Mouse (Mus musculus) heart, embryonic 14.5 days (tissue): Measurements from ENCODE around the gene Cct7. TPM values are rescaled to one million over a fixed set of nuclear protein-coding genes. Genes with fewer than 3 reads are reported as not detected.

Source experiments
- ATAC-seq: fragments of 200-750 bp; cut with Nextera tagmentation; 2 replicates; pipeline ENCODE4 v1.8.0; 2017; ENCODE audit warnings: low read depth, moderate TSS enrichment; ENCODE audit not compliant: insufficient number of reproducible peaks, insufficient read depth, low FRiP score
- H3K27ac ChIP-seq, 2 experiments: fragments of 200-500 bp in 1 of 2; fragments of 300-500 bp in 1 of 2; sonication (generic) in 1 of 2; replicated peaks in 1 of 2; 2 replicates each; pipeline ENCODE4 v1.5.1; 2012 to 2014; ENCODE audit warnings: low read depth in 2 of 2, low read length in 2 of 2, control low read depth in 1 of 2, mild to moderate bottlenecking in 1 of 2, mixed read lengths in 1 of 2; ENCODE audit not compliant: control insufficient read depth in 1 of 2, insufficient read depth in 1 of 2
- H3K27me3 ChIP-seq: fragments of 300-500 bp; sonication (generic); 2 replicates; pipeline ENCODE4 v1.6.1; 2014; ENCODE audit warnings: mild to moderate bottlenecking, low read length, control low read depth; ENCODE audit not compliant: control insufficient read depth, insufficient read depth
- H3K36me3 ChIP-seq: fragments of 300-500 bp; sonication (generic); 2 replicates; pipeline ENCODE4 v1.6.1; 2014; ENCODE audit warnings: mild to moderate bottlenecking, control low read depth, low read length, mixed read lengths; ENCODE audit not compliant: control insufficient read depth, insufficient read depth
- H3K4me1 ChIP-seq, 2 experiments: fragments of 200-500 bp in 1 of 2; fragments of 300-500 bp in 1 of 2; sonication (generic) in 1 of 2; 2 replicates each; pipeline ENCODE4 v1.6.1; 2012 to 2014; ENCODE audit warnings: low read length in 2 of 2, control low read depth in 1 of 2, mixed read lengths in 1 of 2; ENCODE audit not compliant: control insufficient read depth in 2 of 2, insufficient read depth in 2 of 2
- H3K4me2 ChIP-seq: fragments of 300-500 bp; sonication (generic); 2 replicates; pipeline ENCODE4 v1.6.1; 2014; ENCODE audit warnings: mild to moderate bottlenecking, low read length
- H3K4me3 ChIP-seq, 2 experiments: fragments of 200-500 bp in 1 of 2; fragments of 300-500 bp in 1 of 2; sonication (generic) in 1 of 2; 2 replicates each; pipeline ENCODE4 v1.5.1; 2012 to 2014; ENCODE audit warnings: low read length in 2 of 2, mild to moderate bottlenecking in 2 of 2, control low read depth in 1 of 2, low read depth in 1 of 2, moderate library complexity in 1 of 2; ENCODE audit not compliant: control insufficient read depth in 1 of 2, insufficient read depth in 1 of 2
- H3K9ac ChIP-seq: fragments of 300-500 bp; sonication (generic); 2 replicates; pipeline ENCODE4 v1.6.1; 2014; ENCODE audit warnings: mild to moderate bottlenecking, low read length
- H3K9me3 ChIP-seq: fragments of 300-500 bp; sonication (generic); 2 replicates; pipeline ENCODE4 v1.6.1; 2016; ENCODE audit warnings: low read length, control low read depth; ENCODE audit not compliant: control insufficient read depth
- WGBS: fragments of 180-500 bp; shearing (Covaris S2); extraction: QIAGEN DNeasy Blood & Tissue Kit; methylation state at CpG from one replicate; pipeline ENCODE4 v1.1.7; 2014; 5-methylcytosine and 5-hydroxymethylcytosine counted together
- polyA plus RNA-seq: library from polyadenylated mRNA; unstranded; fragments of >200 nt; fragmentation: Nextera tagmentation; extraction: Ambion mirVana; gene quantifications from 2 replicates; pipeline ENCODE4 v1.2.1, GENCODE M21; 2014

Cct7 gene
- polyA plus RNA-seq = 355 and 372 TPM in 2 replicates

GRCm38 (mm10) chr6:85450697-85451663, at the start of gene Cct7:
TSS of gene Cct7 (plus strand) at chr6:85451514.
- Histone ChIP-seq H3K36me3 (peaks cover 18% of the 10 kb centered on the region), H3K27me3 (no peaks in the 10 kb centered on the region), H3K9ac (peak within 1 kb of the TSS; percentile 91), H3K9me3 (no peaks in the 10 kb centered on the region), H3K27ac (peak within 1 kb of the TSS; percentile 91 to 94), H3K4me2 (peak within 1 kb of the TSS; percentile 72), H3K4me3 (peak within 1 kb of the TSS; percentile 80 to 91), H3K4me1 (peaks cover under 1 to 27% of the 10 kb centered on the region in 2 experiments)
- ATAC-seq = peak; percentile 93
- 1% methylated on average over 88 of the region's 96 CpGs for WGBS

- Histone ChIP-seq H3K9ac (no peak overlapping the region), H3K36me3 (no peaks in the 10 kb centered on the region), H3K27ac (no peak overlapping the region), H3K4me3 (no peak overlapping the region), H3K9me3 (no peaks in the 10 kb centered on the region), H3K4me1 (no peaks in the 10 kb centered on the region), H3K4me2 (no peak overlapping the region), H3K27me3 (peaks cover 7% of the 10 kb centered on the region)
- WGBS = 54% methylated on average over 2 of the region's 2 CpGs
- no peak for ATAC-seq
These were observed 48.7 kb upstream of the Cct7 start for GRCm38 (mm10) chr6:85402613-85403012.

GRCm38 (mm10) chr6:85403039-85403438, 48.3 kb upstream of the Cct7 start:
- 77% methylated on average over 10 of the region's 10 CpGs for WGBS
- no peak for ATAC-seq

GRCm38 (mm10) chr6:85409003-85409402, 42.3 kb upstream of the Cct7 start:
- H3K36me3 ChIP-seq = no peaks in the 10 kb centered on the region
- H3K4me2 ChIP-seq = peak overlapping the region; percentile 51
- peaks cover 2 to 3% of the 10 kb centered on the region in 2 experiments; a peak in 2 of 4 replicates for H3K4me1 ChIP-seq
- peak overlapping the region in 1 of 2 experiments; percentile 26; a peak in 2 of 4 replicates for H3K4me3 ChIP-seq
- peak overlapping the region; percentile 12 for H3K9ac ChIP-seq
- WGBS = 1% methylated on average over 31 of the region's 31 CpGs
- peaks cover 37% of the 10 kb centered on the region for H3K27me3 ChIP-seq
- ATAC-seq = no peak
- H3K27ac ChIP-seq = no peak overlapping the region
- H3K9me3 ChIP-seq = no peaks in the 10 kb centered on the region

More at GRCm38 (mm10) chr6:85403039-85403438, 48.3 kb upstream of the Cct7 start:
- Histone ChIP-seq H3K9me3 (no peaks in the 10 kb centered on the region), H3K4me1 (no peaks in the 10 kb centered on the region), H3K27ac (no peak overlapping the region), H3K4me3 (no peak overlapping the region), H3K27me3 (peaks cover 11% of the 10 kb centered on the region), H3K9ac (no peak overlapping the region), H3K4me2 (no peak overlapping the region), H3K36me3 (no peaks in the 10 kb centered on the region)

GRCm38 (mm10) chr6:85410771-85411273, 40.5 kb upstream of the Cct7 start:
- H3K27me3 ChIP-seq = peaks cover 37% of the 10 kb centered on the region
- peak overlapping the region; percentile 30; the same call in 1 of the 2 replicates for H3K4me2 ChIP-seq
- no peak overlapping the region for H3K27ac ChIP-seq
- WGBS = 10% methylated on average over 13 of the region's 13 CpGs
- no peak; the same call in 1 of the 2 replicates for ATAC-seq
- H3K4me3 ChIP-seq = no peak overlapping the region
- peaks cover 2 to 3% of the 10 kb centered on the region in 2 experiments; a peak in 2 of 4 replicates for H3K4me1 ChIP-seq
- H3K9ac ChIP-seq = no peak overlapping the region
- H3K9me3 ChIP-seq = no peaks in the 10 kb centered on the region
- H3K36me3 ChIP-seq = no peaks in the 10 kb centered on the region

GRCm38 (mm10) chr6:85415829-85416228, 35.5 kb upstream of the Cct7 start:
- no peak overlapping the region for H3K9ac ChIP-seq
- H3K4me1 ChIP-seq = no peaks in the 10 kb centered on the region
- no peak for ATAC-seq
- no peak overlapping the region for H3K4me3 ChIP-seq
- no peak overlapping the region for H3K4me2 ChIP-seq
- H3K36me3 ChIP-seq = no peaks in the 10 kb centered on the region
- peaks cover 5% of the 10 kb centered on the region; the same call in 1 of the 2 replicates for H3K27me3 ChIP-seq
- no peaks in the 10 kb centered on the region for H3K9me3 ChIP-seq
- H3K27ac ChIP-seq = no peak overlapping the region
- 56% methylated on average over 3 of the region's 3 CpGs for WGBS

- no peak overlapping the region for H3K4me3 ChIP-seq
- ATAC-seq = no peak
- H3K4me1 ChIP-seq = no peaks in the 10 kb centered on the region
- peaks cover 22% of the 10 kb centered on the region for H3K27me3 ChIP-seq
- no peak overlapping the region for H3K9ac ChIP-seq
- H3K9me3 ChIP-seq = no peaks in the 10 kb centered on the region
- H3K27ac ChIP-seq = no peak overlapping the region
- no peaks in the 10 kb centered on the region for H3K36me3 ChIP-seq
- 66% methylated on average over 2 of the region's 2 CpGs for WGBS
- H3K4me2 ChIP-seq = no peak overlapping the region
These were observed 32.2 kb upstream of the Cct7 start for GRCm38 (mm10) chr6:85419150-85419549.
